Mouse (Mus musculus): ENCODE measurements around the gene Cryl1.

GRCm38 (mm10) chr14:57280835-57281234 lies 117.5 kb downstream of the Cryl1 start:
- TF ChIP-seq CTCF (IDR thresholded peaks at IDR 0.05; ENCODE audit: borderline replicate concordance, extremely low read depth, insufficient read depth, insufficient read length), result no peak
- TF ChIP-seq POLR2A (IDR thresholded peaks at IDR 0.05; ENCODE audit: borderline replicate concordance, extremely low read depth, insufficient read depth, insufficient read length, poor library complexity, severe bottlenecking), result no peak
